Mouse (Mus musculus): ENCODE results near the gene Inhbb.

The Inhbb gene

DNA sequence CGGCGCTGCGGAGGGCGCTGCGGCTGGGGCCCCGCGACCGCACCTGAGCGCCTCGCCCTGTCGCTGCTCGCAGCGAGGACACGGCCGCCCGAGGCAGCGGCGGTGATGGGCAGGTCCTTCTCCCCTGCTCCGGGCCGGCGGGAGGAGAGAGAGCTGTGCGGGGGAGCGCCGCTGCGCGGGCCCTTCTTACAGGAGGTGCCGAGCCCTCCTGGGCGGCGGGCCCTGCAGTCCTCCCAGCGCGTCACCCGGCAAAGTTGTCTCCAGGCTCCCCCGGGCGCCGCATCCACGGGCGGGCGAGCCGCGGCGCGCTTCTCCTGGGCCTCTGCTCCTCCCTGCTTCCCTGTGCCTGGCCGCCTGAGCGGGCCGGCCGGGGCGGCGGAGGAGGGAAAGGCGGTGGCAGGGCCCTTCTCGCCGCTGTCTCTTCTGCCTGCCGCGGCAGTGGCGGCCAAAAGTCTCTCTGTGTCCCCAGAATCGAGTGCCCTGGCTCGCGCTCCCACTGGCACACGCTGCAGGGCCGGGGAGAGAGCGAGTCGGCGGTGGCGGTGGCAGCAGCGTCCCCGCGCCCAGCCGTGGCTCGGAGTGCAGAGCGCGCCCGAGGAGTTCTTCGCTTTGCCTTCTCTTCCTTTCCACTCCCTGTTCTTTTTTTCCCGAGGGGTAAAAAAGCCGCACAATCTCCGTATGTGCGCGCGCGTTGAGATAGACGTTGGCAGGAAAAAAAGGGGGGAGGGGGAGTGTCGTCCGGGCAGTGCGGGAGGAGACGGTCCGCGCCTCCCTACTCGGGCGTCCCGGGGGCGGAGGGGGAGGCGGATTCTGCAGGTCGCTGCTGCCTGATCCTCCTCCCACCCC lies at the start of gene Inhbb:
Gene Inhbb, minus strand, starts transcription at position 673 of the 846 bp plus-strand sequence.
- DNase-seq (ENCODE audit: low spot score in 2 of 2), result peak; percentile 57 to 65

DNA sequence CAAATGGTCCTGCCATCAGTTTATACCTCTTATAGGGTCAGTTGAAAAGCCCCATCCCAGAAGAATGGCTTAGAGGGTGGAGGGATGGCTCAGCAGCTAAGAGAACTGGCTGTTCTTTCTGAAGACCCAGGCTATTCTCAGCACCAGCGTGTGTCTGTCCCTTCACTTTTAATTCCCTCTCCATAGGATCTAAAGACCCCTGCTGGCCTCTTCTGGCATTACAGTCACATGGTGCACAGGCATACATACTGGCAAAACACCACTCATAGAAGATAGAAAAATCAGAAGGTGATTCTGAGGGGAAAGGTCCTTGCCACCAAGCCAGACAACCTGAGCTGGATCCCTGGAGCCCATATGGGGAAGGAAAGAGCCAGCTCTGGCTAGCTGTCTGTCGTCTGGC lies 41.3 kb upstream of the Inhbb start:
- peak in 1 of 2 experiments; percentile 64 for DNase-seq (ENCODE audit: low spot score in 2 of 2)

DNA sequence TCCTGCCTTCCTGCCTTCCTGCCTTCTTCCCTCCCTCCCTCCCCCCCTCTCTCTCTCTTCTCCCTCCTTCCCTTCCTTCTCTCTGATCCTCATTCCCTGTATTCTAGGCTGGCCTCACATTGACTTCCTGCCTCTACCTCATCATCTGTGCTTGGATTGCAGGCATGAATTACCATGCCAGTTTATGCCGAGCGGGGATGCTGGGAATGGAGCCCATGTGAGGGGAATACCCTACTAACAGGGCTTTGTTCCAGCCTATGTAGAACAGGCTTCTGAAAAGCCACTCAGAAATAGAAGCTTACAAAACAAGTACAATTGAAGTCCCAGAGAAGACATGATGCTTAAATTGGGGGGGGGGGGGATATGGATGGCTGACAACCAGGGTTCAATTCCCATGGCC lies 38.0 kb upstream of the Inhbb start:
- DNase-seq (ENCODE audit: low spot score in 2 of 2), result peak; percentile 47 to 53

DNA sequence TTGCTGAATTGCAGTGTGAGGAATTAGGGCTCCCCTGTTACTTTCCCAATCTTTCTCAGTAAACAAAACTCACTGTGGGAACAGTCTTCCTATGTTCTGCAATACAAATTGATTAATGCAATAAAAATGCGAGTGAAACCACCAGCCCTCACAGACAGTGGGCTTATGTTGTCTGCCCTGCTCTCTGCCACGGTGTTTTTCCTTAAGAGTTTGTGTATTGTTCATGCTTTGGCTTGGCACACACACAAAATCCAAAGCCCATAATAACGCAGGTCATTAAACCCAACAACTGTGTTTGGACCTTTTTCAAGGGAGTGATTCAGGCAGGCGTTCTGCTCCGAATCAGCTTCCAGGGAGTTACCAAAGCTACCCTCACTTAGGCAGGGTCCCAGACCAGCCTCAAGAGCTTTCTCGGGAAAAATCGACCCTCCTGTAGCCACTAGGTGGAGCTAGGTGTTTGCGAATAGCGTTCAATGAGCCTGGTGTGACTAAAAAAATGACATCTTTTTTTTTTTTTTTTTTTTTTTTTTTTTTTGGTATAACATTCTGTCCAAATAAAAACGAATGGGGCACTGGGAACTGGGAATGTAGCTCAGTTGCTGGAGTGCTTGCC lies 36.1 kb upstream of the Inhbb start:
- DNase-seq (ENCODE audit: low spot score in 2 of 2), result peak; percentile 82 to 87

DNA sequence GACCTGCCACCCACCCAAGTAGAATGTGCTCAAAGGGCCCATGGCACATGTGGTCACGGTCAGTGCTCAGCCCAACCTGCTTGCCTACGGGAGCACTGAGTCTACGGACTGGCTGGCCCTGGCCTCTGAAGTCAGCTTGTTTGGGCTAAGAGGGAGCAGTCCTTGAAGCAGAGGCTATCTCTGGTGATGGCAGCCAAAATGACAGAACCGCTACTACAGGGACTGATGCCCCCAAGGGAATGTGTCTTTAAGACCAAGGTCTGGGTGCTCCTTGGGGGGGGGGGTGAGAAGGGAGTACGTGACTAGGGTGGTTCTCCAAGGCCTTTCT lies 35.4 kb upstream of the Inhbb start:
- DNase-seq (ENCODE audit: low spot score in 2 of 2), result no peak

DNA sequence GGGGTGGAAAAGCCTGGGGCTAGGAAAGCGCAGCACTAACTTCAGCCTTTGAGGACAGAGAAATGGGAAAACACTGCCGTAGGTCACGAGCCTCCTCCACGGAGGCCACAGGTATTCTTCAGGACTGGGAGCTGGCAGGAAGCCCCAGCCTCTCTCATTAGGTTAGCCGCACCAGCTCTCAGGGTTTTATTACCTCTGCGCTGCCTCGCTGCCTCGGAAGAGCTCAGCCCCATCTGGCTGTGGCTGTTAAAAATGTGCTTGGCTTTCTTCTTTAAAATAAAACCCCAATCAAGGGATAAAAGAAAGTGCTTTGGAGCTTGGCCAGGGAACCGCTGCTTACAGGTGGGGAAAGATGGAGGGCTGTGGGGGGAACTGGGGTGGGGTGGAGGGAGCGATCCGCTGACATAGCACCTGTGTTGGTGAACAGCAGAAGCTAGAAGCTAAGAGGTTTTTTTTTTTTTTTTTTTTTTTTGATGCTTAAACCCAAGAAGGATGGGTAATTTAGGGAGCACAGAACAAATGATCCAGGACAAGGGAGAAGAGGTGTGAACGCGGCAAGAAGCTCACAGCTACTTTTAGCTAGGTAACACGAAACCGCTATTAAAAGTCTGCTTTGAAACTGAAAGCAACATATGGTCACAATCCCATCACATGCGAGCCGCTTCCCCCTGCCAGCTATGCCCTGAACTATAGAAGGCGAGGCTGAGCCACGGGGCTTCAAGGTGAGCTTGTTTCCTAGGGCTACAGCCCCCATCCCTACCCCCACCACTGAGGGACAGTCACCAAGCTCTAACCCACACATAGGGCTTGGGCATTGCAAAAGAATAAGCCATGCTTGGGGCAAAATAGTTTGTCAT lies 34.9 kb upstream of the Inhbb start:
- DNase-seq (ENCODE audit: low spot score in 2 of 2), result no peak

DNA sequence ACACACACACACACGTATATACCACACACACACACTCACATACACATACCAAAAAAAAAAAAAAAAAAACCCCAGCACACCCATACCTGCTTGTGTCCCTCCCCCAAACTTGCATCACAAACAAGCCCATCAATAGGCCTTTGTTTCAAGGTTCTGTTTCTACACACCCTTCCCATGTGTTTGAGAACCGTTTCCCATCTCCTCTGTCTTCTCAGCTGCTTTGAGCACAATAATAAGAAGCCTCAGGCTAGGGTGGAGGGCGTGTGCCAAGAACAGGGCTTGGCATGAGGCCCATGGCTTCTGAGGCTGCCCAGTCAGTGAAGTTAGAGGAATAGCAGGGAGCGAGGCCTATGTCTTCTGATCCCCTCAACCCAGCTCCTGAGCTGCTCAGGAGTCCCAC lies 31.7 kb upstream of the Inhbb start:
- peak; percentile 68 to 72 for DNase-seq (ENCODE audit: low spot score in 2 of 2)

DNA sequence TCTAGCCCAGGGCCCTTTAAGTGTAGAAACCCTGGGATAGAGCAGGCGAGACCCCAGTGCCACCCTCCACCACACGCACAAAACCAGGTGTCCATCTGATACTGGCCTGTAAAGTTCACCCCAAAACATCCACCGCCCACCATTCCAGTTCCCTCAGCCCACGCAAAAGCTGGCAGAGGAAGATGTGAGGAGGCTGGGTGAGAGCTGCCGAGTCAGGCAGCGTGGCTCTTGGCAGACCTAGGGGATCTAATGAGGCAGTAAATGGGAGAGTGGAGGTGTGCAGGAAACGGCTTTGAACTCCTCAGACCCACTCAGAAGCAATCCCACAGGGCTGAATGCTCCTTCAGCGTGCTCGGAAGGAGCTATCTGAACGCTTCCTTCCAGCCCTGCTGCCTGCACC lies 29.4 kb upstream of the Inhbb start:
- DNase-seq (ENCODE audit: low spot score in 2 of 2), result peak in 1 of 2 experiments; percentile 40

DNA sequence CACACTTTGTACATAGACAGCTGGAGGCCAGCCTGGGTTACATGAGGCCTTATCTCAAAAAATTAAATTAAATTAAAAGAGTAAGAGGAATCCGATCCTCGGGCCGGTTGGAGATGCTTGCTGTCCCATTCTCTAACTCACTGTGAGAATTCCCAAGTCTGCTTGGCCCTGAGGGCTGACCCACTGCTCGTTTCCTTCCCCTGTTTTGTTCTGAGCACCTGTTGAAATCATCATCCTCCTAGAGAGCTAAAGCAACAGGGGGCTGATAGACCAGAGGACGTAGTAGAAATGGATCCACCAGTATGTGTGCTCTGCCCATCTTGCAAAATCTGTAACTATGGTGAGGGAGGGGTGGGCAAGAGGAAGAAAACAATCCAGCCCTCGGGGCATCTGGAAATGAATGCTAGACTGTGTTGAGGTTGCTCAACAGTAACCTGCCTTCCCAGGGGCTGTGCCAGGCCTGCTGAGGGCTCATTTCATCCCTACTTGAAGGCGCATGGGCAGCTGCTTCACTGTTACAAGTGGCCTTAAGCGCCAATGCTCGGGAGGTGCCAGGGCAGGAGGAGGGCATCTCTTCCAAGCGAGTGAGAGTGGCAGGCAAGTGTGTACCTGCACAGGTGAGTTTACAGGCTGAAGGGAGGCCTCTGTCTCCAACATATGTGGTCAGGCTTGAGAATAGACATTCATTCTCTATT lies 28.8 kb upstream of the Inhbb start:
- no peak for DNase-seq (ENCODE audit: low spot score in 2 of 2)

DNA sequence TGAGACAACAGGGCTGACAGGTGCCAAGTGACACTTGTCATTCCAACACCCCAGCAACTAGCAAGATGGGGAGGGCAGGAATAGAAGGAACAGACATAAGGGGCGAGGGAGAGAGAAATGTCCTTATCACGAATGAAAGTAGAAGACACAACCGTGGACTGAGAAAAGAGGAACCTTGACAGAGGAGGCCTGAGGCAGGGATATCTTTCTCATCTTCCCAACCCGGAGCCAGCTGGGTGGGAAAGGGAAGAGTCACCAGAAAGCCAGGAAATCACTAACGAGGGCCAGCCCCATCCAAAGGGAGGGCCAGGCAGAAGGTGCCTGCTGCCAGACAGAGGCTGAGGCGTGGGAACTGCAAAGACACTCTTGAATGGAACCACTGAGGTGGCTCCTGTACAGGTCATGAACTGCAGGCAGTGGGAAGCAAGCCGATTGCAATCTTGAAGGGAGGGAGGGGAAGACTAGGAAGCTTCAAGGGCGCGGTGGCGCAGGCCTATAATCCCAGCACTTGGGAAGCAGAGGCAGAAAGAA lies 24.8 kb upstream of the Inhbb start:
- no peak for DNase-seq (ENCODE audit: low spot score in 2 of 2)

DNA sequence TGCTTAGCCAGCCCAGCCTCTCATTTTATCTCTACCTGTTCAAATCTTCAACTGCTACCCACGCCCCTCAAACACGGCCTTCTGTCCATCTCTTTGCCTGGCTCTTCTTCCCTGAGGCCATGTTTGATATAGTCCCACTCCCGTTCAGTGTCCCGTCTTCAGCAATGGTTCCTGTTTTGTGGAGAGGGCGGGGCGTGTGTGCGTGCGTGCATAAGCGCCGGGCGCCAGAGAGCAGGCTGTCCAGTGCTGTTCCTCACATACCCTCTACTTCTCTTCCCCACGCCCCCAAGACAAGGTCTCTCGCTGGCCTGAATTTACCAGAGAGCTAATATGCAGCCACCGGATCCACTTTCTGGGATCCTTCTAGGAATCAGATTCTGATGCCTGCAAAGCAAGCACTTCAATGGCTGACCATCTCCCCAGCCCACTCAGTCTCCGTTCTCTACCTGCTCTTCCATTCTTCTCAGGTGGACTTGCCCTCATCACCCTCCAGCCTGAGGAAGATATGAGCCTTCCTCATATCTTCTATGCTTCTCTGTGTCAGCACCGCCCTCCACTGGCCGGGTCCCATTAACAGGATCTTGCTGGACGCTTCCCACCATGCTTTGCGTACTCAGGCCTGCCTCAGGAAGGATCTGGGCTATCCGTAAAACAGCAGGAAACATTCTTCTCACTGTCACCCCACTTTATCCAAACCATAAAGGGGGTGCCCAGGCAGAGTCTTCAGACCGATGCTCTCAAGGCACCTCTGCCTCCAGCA lies 21.7 kb upstream of the Inhbb start:
- DNase-seq (ENCODE audit: low spot score in 2 of 2), result no peak

DNA sequence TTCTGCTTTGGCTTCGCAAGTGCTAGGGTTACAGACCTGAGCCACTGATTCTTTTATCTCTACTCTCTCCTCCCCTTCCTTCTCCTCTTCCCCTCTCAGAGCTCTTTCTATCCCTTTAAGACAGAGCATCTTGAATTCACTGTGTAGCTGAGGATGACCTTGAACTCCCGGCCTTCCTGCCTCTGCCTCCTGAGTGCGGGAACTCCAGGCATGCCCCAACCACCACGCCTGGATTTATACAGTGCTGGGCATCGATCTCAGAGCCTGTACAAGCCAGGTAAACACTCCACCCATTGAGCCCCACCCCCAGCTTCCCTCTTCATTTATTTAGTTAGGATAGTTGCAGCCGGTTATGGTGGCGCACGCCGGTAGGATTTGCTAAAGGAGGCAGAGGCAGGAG lies 20.9 kb upstream of the Inhbb start:
- DNase-seq (ENCODE audit: low spot score in 2 of 2), result no peak

DNA sequence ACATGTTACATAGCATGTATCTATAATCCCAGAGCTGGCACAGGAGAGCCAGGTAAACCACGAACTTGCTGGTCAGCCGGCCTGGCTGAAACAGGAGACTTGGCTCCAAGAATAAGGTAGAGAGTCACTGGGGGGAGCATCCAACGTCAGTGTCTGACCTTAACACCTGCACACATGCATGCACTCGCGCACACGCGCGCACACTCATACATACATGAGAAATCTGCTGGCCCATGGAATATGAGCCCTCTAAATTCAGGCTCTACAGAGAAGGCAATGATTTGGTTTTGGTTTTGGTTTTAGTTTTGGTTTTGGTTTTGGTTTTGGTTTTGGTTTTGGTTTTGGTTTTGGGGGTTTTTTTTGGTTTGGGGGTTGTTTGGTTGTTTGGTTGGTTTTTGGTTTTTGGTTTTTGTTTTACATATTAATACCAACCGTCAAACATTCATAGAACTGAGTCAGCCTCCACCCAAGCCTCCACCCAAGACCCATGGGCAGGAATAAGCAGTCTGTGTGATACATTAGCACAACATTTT lies 16.1 kb upstream of the Inhbb start:
- DNase-seq (ENCODE audit: low spot score in 2 of 2), result no peak

DNA sequence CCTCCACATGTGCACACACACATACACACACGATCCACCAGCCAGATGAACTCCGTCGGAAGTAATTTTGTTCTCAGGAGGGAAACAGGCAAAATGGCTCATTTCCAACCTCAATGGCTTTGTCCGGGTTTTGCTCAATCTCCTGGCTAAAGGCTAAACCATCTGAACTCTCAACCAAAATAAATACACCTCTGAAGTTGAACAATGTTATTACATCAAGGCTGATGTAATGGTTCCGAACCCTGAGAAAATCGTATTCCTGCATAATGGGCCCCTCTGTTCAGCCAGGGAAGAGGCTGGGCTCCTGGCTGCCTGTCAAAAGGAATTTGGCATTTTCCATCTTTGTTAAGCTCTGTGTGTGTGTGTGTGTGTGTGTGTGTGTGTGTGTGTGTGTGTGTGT lies 15.4 kb upstream of the Inhbb start:
- DNase-seq (ENCODE audit: low spot score in 2 of 2), result no peak

DNA sequence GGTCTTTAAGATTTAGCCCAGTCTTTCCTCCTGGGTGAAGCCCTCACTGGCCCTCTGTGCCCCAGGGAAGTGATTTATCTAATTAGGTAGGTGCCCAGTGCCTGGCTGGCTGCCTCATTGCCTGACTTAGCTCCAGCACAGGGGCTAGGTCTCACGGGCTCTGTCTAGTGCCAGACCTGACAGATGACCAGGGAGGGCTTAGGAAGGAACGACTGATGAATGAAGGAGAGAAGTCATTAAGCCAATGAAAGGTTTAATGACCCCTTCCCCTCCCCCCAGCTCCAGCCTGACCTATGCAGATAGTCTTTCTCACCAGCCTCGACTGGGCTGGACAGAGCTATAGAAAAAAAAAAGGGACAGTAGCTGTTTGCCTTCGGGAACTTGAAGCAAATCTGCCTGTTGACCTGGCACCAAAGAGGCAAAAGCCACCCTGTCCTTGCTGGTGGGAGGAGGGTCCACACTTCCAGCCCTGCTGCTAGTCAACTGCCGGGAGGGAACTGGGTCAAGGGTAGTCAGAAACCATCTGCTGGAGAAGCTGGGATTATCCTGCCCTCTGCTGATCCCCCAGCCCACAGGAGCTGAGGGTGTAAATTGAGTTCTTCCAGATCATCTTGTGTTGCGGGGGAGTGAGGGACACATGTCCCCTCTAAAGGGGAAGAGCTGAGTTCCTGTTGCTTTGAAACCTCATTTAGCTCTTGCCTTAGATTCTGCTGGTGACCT lies 2.3 kb upstream of the Inhbb start:
- DNase-seq (ENCODE audit: low spot score in 2 of 2), result no peak

DNA sequence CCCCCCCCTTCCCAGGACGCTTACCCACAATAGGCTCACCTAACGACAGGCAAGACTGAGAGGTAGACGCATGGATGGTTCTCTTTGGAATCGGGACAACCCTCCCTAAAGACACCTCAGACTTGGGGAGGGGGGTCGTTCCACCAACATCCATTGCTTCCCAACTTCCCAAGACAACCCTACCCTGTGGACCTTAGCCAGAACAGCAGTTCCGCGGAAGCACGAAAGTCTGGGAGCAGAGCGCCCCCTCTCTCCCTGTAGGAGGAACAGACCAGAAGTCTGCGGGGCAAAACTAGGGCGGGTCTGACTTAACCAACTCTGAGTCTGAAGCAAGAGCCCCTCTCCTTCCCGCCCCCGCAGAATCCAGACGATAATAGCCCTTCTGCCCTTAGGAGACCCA lies 1.5 kb upstream of the Inhbb start:
- peak; percentile 69 to 71 for DNase-seq (ENCODE audit: low spot score in 2 of 2)

DNA sequence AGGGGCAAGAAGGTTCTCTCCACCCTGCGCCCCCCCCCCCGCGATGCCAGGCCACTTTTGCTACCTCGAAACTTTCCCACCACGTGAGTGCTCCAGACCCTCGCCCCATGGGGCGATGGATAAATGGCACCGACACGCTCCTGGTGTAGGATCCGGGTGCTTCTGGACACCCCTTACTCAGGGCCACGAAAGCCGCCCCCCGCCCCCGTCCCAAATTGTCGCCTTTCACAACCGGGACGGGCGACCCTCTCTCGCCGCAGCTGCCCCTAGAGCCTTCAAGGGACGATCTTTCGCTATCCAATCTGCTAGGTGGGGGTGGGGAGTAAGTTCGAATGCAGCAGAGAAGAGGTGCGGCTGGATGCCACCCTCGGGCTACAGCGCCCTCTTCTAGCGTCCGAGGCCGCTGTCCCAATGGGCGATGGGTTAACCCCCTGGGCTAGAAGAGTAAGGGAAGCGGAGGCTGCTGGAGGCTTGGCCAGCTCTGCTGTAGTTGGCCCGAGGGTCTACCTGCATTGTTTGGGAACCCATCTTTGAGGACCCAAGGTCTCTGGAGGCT lies 490 bp upstream of the Inhbb start:
- peak in 1 of 2 experiments; percentile 34 for DNase-seq (ENCODE audit: low spot score in 2 of 2)

DNA sequence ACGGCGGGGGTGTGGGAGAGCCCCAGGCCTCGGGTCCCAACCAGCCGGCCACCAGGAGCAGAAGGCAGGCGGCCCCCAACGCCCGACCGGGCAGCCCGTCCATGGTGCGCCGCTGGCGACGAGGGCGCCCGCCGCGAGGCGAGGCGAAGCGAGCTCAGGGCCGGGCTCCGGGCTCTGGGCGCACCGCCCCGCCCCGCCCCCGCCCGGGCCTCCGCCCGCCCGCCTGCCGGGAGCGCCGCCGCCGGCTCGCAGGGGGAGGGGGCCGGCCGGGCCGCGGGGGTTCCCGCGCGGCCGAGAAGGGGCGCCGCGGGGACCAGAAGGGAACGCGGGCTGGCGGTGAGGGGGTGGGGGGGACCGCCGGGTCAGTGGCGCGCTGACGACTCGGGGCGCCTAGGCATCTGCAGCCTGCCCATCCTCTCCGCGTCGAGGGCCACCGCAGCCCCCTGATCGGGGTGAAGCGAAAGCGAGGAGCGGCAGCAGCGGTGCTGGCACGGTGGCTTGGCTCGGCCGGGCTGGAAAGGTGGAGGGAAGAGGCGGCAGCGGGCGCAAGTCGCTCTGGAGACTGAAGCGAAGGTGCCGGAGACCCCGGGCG lies 968 bp downstream of the Inhbb start:
- peak in 1 of 2 experiments; percentile 45 for DNase-seq (ENCODE audit: low spot score in 2 of 2)
